20 mouse cellular contexts compared by ENCODE assay signal in the genomic region with DNA sequence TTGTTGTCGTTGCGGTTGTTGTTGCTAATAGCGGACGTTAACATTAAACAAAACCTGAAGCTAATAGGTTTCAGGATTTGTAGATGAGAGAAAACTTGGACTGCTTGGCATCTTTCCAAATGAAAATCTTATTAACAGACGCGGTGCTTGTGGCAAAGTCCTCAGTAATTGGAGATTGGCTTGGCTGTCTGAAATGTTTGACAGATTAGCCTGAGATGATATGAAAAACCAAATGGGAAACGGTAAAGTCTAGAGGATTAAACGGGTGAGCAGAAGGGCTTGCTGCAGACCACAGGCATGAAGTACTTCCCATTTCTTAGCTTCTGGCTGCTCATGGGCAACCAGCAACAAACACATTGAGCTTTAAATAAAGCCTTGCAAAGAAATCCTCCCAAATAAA.
DNase-seq lines count a peak whose midpoint lies in the region; ATAC-seq and TF ChIP-seq lines count a peak whose summit lies in the region.
"Had no signal": no experiment of that assay in that cellular context is flagged by ENCODE, and none has a peak within 500 bp of the region (broad histone marks: within the 10 kb centered on the region; RNA-seq: fewer than 3 reads in every experiment).

No protein-coding gene starts in this region.

- H3K9me3 ChIP-seq in forebrain, embryonic 11.5 days (ENCODE audit: control insufficient read depth, low read length): no peaks in the 10 kb centered on the region
- H3K9me3 ChIP-seq in forebrain, embryonic 12.5 days: no peaks in the 10 kb centered on the region
- H3K9me3 ChIP-seq in hindbrain, embryonic 15.5 days: no peaks in the 10 kb centered on the region
- H3K9me3 ChIP-seq in hindbrain, embryonic 10.5 days: no peaks in the 10 kb centered on the region
- no peaks in the 10 kb centered on the region for H3K9me3 ChIP-seq in forebrain, embryonic 15.5 days
- H3K9me3 ChIP-seq: embryonic facial prominence, embryonic 13.5 days; heart, embryonic 15.5 days had no signal

- no peak for ATAC-seq in forebrain, embryonic 11.5 days (replicated peaks; ENCODE audit: low FRiP score)
- ATAC-seq in forebrain, embryonic 12.5 days (ENCODE audit: low FRiP score): no peak
- ATAC-seq in hindbrain, embryonic 15.5 days (ENCODE audit: low FRiP score, low read depth): no peak
- 0 out of 2 replicates have a peak, but pooled peaks have one; percentile 47 for ATAC-seq in forebrain, embryonic 15.5 days (replicated peaks)
- no peak for ATAC-seq in cerebellum, adult (ENCODE audit: insufficient number of reproducible peaks, low FRiP score, low TSS enrichment)
- ATAC-seq: activated CD4-positive, CD25-positive, alpha-beta regulatory T cell, adult 4 months; Patski had no signal

- H3K4me3 ChIP-seq in forebrain, embryonic 11.5 days (ENCODE audit: low read depth, low read length): no peak overlapping the region
- H3K4me3 ChIP-seq in forebrain, embryonic 12.5 days (replicated peaks): no peak overlapping the region
- no peak overlapping the region for H3K4me3 ChIP-seq in hindbrain, embryonic 15.5 days
- no peak overlapping the region for H3K4me3 ChIP-seq in hindbrain, embryonic 10.5 days
- H3K4me3 ChIP-seq in forebrain, embryonic 15.5 days: no peak overlapping the region
- H3K4me3 ChIP-seq: embryonic facial prominence, embryonic 13.5 days; heart, adult 2 months; heart, embryonic 15.5 days had no signal

- H3K9ac ChIP-seq in forebrain, embryonic 11.5 days (ENCODE audit: low read length): no peak overlapping the region
- H3K9ac ChIP-seq in forebrain, embryonic 12.5 days: no peak overlapping the region
- no peak overlapping the region for H3K9ac ChIP-seq in hindbrain, embryonic 15.5 days
- H3K9ac ChIP-seq in forebrain, embryonic 15.5 days (replicated peaks): no peak overlapping the region
- H3K9ac ChIP-seq: embryonic facial prominence, embryonic 13.5 days; heart, embryonic 15.5 days had no signal

- TF ChIP-seq POLR2A in brain, embryonic 14.5 days (IDR thresholded peaks at IDR 0.05; ENCODE audit: borderline replicate concordance, extremely low read depth, insufficient read depth, insufficient read length, poor library complexity, severe bottlenecking): no peak

- TF ChIP-seq CTCF in brain, embryonic 14.5 days (IDR thresholded peaks at IDR 0.05; ENCODE audit: borderline replicate concordance, extremely low read depth, insufficient read depth, insufficient read length): no peak

- no peak overlapping the region for H3K4me2 ChIP-seq in forebrain, embryonic 11.5 days (ENCODE audit: low read depth, low read length, severe bottlenecking)
- H3K4me2 ChIP-seq in forebrain, embryonic 12.5 days: no peak overlapping the region
- H3K4me2 ChIP-seq in hindbrain, embryonic 15.5 days: no peak overlapping the region
- H3K4me2 ChIP-seq in forebrain, embryonic 15.5 days (replicated peaks): no peak overlapping the region
- H3K4me2 ChIP-seq: embryonic facial prominence, embryonic 13.5 days; heart, embryonic 11.5 days; heart, embryonic 15.5 days had no signal

- WGBS in forebrain, embryonic 11.5 days: 77% methylated on average over 8 of the region's 8 CpGs
- WGBS in forebrain, embryonic 12.5 days: 66% methylated on average over 8 of the region's 8 CpGs
- 52% methylated on average over 8 of the region's 8 CpGs for WGBS in hindbrain, embryonic 15.5 days
- 92% methylated on average over 8 of the region's 8 CpGs for WGBS in hindbrain, embryonic 10.5 days
- WGBS in forebrain, embryonic 15.5 days: 24% methylated on average over 8 of the region's 8 CpGs

- H3K27ac ChIP-seq in forebrain, embryonic 11.5 days (ENCODE audit: low read depth, low read length): no peak overlapping the region
- H3K27ac ChIP-seq in forebrain, embryonic 12.5 days: no peak overlapping the region
- 0 out of 2 replicates have a peak overlapping the region, but pooled peaks have one; percentile 40 for H3K27ac ChIP-seq in hindbrain, embryonic 15.5 days (replicated peaks)
- no peak overlapping the region for H3K27ac ChIP-seq in hindbrain, embryonic 10.5 days
- H3K27ac ChIP-seq in forebrain, embryonic 15.5 days (replicated peaks): peak overlapping the region; percentile 82
- H3K27ac ChIP-seq: embryonic facial prominence, embryonic 13.5 days; heart, adult 2 months; heart, embryonic 15.5 days had no signal

- peak; percentile 21 for DNase-seq in forebrain, embryonic 11.5 days (ENCODE audit: low spot score)
- DNase-seq in hindbrain, embryonic 10.5 days (ENCODE audit: low spot score): no peak
- DNase-seq in brain, embryonic 14.5 days (ENCODE audit: low read depth): peak; percentile 85
- no peak for DNase-seq in Muller cell, postnatal 12 days (ENCODE audit: inconsistent ontology term)
- DNase-seq: adrenal gland, postnatal 14 days; cerebellum, adult 11 months; cerebellum, adult 8-10 months; gastrocnemius, postnatal 14 days; heart, adult 2 months; kidney, adult 11 months; kidney, adult 9 months had no signal

- H3K27me3 ChIP-seq in forebrain, embryonic 11.5 days (ENCODE audit: control insufficient read depth, insufficient read depth, low read length): 0 out of 2 replicates have a peak, but pooled peaks cover 3% of the 10 kb centered on the region
- H3K27me3 ChIP-seq in forebrain, embryonic 12.5 days: peaks cover 55% of the 10 kb centered on the region
- no peaks in the 10 kb centered on the region for H3K27me3 ChIP-seq in hindbrain, embryonic 15.5 days
- H3K27me3 ChIP-seq in hindbrain, embryonic 10.5 days (ENCODE audit: insufficient read depth, poor library complexity, severe bottlenecking): no peaks in the 10 kb centered on the region
- no peaks in the 10 kb centered on the region for H3K27me3 ChIP-seq in forebrain, embryonic 15.5 days
- H3K27me3 ChIP-seq: Patski had no signal

- no peaks in the 10 kb centered on the region for H3K4me1 ChIP-seq in forebrain, embryonic 11.5 days (replicated peaks; ENCODE audit: control insufficient read depth, insufficient read depth, low read length)
- H3K4me1 ChIP-seq in forebrain, embryonic 12.5 days: 0 out of 2 replicates have a peak, but pooled peaks cover 4% of the 10 kb centered on the region
- H3K4me1 ChIP-seq in hindbrain, embryonic 15.5 days (replicated peaks): peaks cover 23% of the 10 kb centered on the region
- H3K4me1 ChIP-seq in hindbrain, embryonic 10.5 days (replicated peaks): no peaks in the 10 kb centered on the region
- peaks cover 35% of the 10 kb centered on the region for H3K4me1 ChIP-seq in forebrain, embryonic 15.5 days
- H3K4me1 ChIP-seq: heart, embryonic 15.5 days had no signal

- H3K36me3 ChIP-seq in forebrain, embryonic 11.5 days (ENCODE audit: control insufficient read depth, insufficient read depth, low read length): no peaks in the 10 kb centered on the region
- no peaks in the 10 kb centered on the region for H3K36me3 ChIP-seq in forebrain, embryonic 12.5 days (replicated peaks)
- no peaks in the 10 kb centered on the region for H3K36me3 ChIP-seq in hindbrain, embryonic 15.5 days
- no peaks in the 10 kb centered on the region for H3K36me3 ChIP-seq in hindbrain, embryonic 10.5 days
- H3K36me3 ChIP-seq in forebrain, embryonic 15.5 days: no peaks in the 10 kb centered on the region
- H3K36me3 ChIP-seq: embryonic facial prominence, embryonic 13.5 days; heart, embryonic 15.5 days had no signal

Comparison
In these comparisons a context has a peak if more than half of its experiments do, and no peak if none do; other contexts are left out.
1. H3K27ac ChIP-seq: peak in hindbrain, embryonic 15.5 days (single experiment) and forebrain, embryonic 15.5 days (single experiment); none in forebrain, embryonic 11.5 days (single experiment), forebrain, embryonic 12.5 days (single experiment) and hindbrain, embryonic 10.5 days (single experiment).
2. DNase-seq: peak in forebrain, embryonic 11.5 days (single experiment) and brain, embryonic 14.5 days (single experiment); none in hindbrain, embryonic 10.5 days (single experiment) and Muller cell, postnatal 12 days (single experiment).